Mouse (Mus musculus) liver, postnatal 0 days (tissue): ENCODE data around the gene Odf3l2. TPM values are rescaled to one million over a fixed set of nuclear protein-coding genes. Genes with fewer than 3 reads are reported as not detected.
A peak's percentile ranks its signal among the peaks of the same experiment; 100 is the strongest.

Experiments used
- ATAC-seq: fragments of 200-750 bp; cut with Nextera tagmentation; 2 replicates; pipeline ENCODE4 v1.8.0; 2017; ENCODE audit warnings: mild to moderate bottlenecking, moderate library complexity
- DNase-seq: peaks from one replicate; pipeline ENCODE4 v3.0.0-alpha.2; 2016
- H3K27ac ChIP-seq: fragments of 300-500 bp; sonication (generic); 2 replicates; pipeline ENCODE4 v1.5.1; 2014; ENCODE audit warnings: antibody characterized with exemption, moderate library complexity, mild to moderate bottlenecking, low read depth
- H3K27me3 ChIP-seq: fragments of 300-500 bp; sonication (generic); 2 replicates; pipeline ENCODE4 v1.6.1; 2014; ENCODE audit warnings: low read length, control low read depth, mixed read lengths; ENCODE audit not compliant: insufficient read depth
- H3K36me3 ChIP-seq: fragments of 300-500 bp; sonication (generic); replicated peaks from 2 replicates; pipeline ENCODE4 v1.6.1; 2014; ENCODE audit warnings: mild to moderate bottlenecking, control low read depth, low read length, moderate library complexity, mixed read lengths; ENCODE audit not compliant: insufficient read depth
- H3K4me1 ChIP-seq: fragments of 300-500 bp; sonication (generic); 2 replicates; pipeline ENCODE4 v1.6.1; 2014; ENCODE audit warnings: antibody characterized with exemption, mild to moderate bottlenecking, control low read depth; ENCODE audit not compliant: insufficient read depth
- H3K4me2 ChIP-seq: fragments of 300-500 bp; sonication (generic); 2 replicates; pipeline ENCODE4 v1.6.1; 2014; ENCODE audit warnings: low read depth, mild to moderate bottlenecking, low read length, moderate library complexity, mixed read lengths
- H3K4me3 ChIP-seq: fragments of 300-500 bp; sonication (generic); 2 replicates; pipeline ENCODE4 v1.5.1; 2014; ENCODE audit warnings: low read depth, low read length
- H3K9ac ChIP-seq: fragments of 300-500 bp; sonication (generic); replicated peaks from 2 replicates; pipeline ENCODE4 v1.6.1; 2014; ENCODE audit warnings: mild to moderate bottlenecking, moderate library complexity
- H3K9me3 ChIP-seq: fragments of 300-500 bp; sonication (generic); 2 replicates; pipeline ENCODE4 v1.6.1; 2016; ENCODE audit warnings: mild to moderate bottlenecking, control low read depth, low read length, mixed read lengths
- CTCF ChIP-seq: sonication (generic); IDR thresholded peaks from 2 replicates; pipeline ENCODE4 v1.5.1; 2016; ENCODE audit warnings: antibody characterized with exemption, low read depth
- EP300 ChIP-seq: IDR thresholded peaks from 2 replicates; pipeline ENCODE4 v1.6.1; 2016; ENCODE audit warnings: antibody characterized with exemption, low read depth, mild to moderate bottlenecking
- WGBS: fragments of 180-500 bp; shearing (Covaris S2); extraction: QIAGEN DNeasy Blood & Tissue Kit; methylation state at CpG from one replicate; pipeline ENCODE4 v1.1.7; 2014; ENCODE audit not compliant: insufficient replicate concordance; 5-methylcytosine and 5-hydroxymethylcytosine counted together
- polyA plus RNA-seq: library from polyadenylated mRNA; unstranded; fragments of >200 nt; fragmentation: Nextera tagmentation; extraction: Ambion mirVana; gene quantifications from 2 replicates; pipeline ENCODE4 v1.2.1, GENCODE M21; 2015

Odf3l2 gene
- polyA plus RNA-seq, 1 experiment from 2014 or later, result not detected

DNA sequence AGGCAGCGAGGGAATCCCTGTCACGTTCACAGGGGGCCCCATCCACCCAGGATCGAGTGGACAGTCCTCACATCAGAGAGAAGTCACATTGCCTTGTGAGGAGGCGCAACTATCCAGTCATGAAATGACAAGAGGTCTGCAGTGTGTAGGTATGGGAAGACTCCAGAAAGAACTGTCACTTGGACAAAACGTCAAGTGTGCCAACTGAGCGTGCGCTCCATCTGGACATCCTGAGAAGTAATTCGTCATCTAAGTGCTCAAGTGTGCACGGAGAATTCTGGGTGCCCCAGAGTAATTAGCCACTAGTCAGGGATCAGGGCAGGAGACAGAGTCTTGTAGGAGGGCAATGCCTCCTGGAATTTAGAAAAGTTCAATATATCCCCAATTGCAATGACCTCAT lies 20.1 kb downstream of the Odf3l2 start:
- ATAC-seq (no peak), DNase-seq (no peak)
- no peak overlapping the region for H3K4me3 ChIP-seq
- H3K36me3 ChIP-seq, result no peaks in the 10 kb centered on the region
- no peaks in the 10 kb centered on the region for H3K27me3 ChIP-seq
- no peak for TF ChIP-seq EP300
- TF ChIP-seq CTCF, result no peak
- WGBS, result 70% methylated on average over 9 of the region's 9 CpGs
- H3K9ac ChIP-seq, result no peak overlapping the region
- no peaks in the 10 kb centered on the region for H3K4me1 ChIP-seq
- no peaks in the 10 kb centered on the region for H3K9me3 ChIP-seq
- no peak overlapping the region for H3K27ac ChIP-seq
- H3K4me2 ChIP-seq, result no peak overlapping the region

DNA sequence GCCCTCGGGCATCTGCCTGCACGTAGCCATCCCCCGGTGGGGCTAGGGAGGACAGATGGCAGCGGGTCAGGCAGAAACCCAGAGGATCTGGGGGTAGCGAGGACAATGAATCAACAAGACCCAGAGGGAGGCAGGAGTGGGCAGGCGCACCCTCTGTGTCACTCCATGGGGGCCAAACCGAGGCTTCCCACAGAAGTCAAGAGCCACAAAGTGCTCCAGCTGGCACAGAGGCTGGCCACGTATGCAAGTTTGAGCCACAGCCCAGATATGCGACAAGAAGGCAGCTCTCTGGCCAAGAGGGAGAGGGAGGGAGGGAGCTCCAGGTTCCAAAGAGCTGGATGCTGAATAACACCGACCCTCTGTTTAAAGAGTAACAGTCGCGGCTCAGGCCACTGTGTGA lies 21.6 kb downstream of the Odf3l2 start:
- no peak for TF ChIP-seq CTCF
- TF ChIP-seq EP300, result no peak
- Histone ChIP-seq H3K4me1 (no peaks in the 10 kb centered on the region), H3K27me3 (0 out of 2 replicates have a peak, but pooled peaks cover 1% of the 10 kb centered on the region), H3K9ac (no peak overlapping the region), H3K36me3 (no peaks in the 10 kb centered on the region), H3K27ac (no peak overlapping the region), H3K9me3 (no peaks in the 10 kb centered on the region), H3K4me3 (no peak overlapping the region), H3K4me2 (no peak overlapping the region)
- 71% methylated on average over 12 of the region's 12 CpGs for WGBS
- ATAC-seq (no peak), DNase-seq (no peak)

DNA sequence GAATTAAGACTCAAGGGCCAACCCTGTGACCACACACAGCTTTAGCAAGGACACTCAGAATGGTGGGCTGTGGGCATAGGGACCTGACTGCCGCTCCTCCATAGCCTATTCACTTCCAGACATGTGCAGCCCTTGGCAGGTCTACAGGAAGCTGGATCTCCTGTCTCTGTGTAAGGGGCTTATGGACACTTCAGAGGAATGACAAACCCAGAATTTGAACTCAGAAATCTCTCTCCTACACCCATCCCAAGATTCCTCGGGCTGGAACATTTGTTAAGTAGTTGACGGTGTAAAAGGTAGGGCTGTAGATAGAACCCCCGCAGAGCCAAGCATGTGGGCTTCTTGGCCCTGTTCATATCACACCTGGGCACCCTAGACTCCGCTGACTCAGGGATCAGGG lies 29.2 kb downstream of the Odf3l2 start:
- Histone ChIP-seq H3K4me3 (no peak overlapping the region), H3K4me1 (peaks cover 8% of the 10 kb centered on the region; the same call in 1 of the 2 replicates), H3K27ac (no peak overlapping the region), H3K9ac (no peak overlapping the region), H3K36me3 (no peaks in the 10 kb centered on the region), H3K9me3 (no peaks in the 10 kb centered on the region), H3K4me2 (no peak overlapping the region), H3K27me3 (peaks cover 28% of the 10 kb centered on the region)
- no peak for DNase-seq
- 84% methylated on average over 5 of the region's 5 CpGs for WGBS
- TF ChIP-seq EP300, result no peak
- no peak for TF ChIP-seq CTCF
- ATAC-seq, result no peak

DNA sequence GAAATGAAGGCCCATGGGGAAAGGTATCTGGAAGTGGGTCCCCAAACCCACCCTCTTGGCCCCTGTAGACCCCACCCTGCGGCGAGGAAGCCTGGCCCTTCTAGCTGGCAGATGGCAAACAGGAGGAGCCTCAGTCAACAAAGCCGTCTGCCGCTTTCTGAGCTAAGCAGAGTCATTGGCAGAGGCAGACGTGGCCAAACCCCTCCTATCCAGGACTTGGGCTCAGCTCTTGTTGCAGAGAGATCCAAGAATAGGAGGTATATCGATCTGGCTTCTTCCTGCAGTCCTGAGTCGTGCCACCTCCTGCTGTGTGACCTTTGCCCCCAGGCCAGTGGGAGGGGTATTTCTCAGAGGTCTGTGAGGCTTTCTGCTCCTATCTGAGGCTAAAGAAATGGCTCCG lies 29.7 kb downstream of the Odf3l2 start:
- 14% methylated on average over 8 of the region's 8 CpGs for WGBS
- Histone ChIP-seq H3K4me2 (no peak overlapping the region), H3K36me3 (no peaks in the 10 kb centered on the region), H3K4me3 (no peak overlapping the region), H3K4me1 (peaks cover 8% of the 10 kb centered on the region; the same call in 1 of the 2 replicates), H3K9ac (no peak overlapping the region), H3K9me3 (no peaks in the 10 kb centered on the region), H3K27ac (no peak overlapping the region), H3K27me3 (peaks cover 33% of the 10 kb centered on the region)
- TF ChIP-seq EP300 (no peak), CTCF (no peak)
- no peak for ATAC-seq
- DNase-seq, result no peak

DNA sequence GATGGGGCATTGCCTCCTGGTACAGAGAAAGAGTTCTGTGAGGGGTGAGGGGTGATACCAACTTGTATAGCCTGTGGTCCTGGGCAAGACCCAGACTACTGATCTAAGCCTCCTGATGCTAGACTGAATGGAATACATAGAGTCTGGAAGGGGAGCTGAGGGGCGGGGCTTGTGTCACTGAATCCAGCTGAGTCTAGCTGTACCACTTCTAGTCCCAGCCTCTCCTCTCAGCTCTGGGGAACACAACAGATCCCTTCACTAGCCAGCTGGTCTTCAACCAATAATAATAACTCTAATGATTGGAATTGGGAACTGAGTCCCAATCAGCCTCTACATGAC lies 31.3 kb downstream of the Odf3l2 start:
- DNase-seq (no peak), ATAC-seq (no peak)
- Histone ChIP-seq H3K27ac (no peak overlapping the region), H3K4me2 (no peak overlapping the region; the same call in 1 of the 2 replicates), H3K9ac (no peak overlapping the region), H3K36me3 (no peaks in the 10 kb centered on the region), H3K27me3 (peaks cover 35% of the 10 kb centered on the region), H3K9me3 (no peaks in the 10 kb centered on the region), H3K4me3 (no peak overlapping the region), H3K4me1 (peaks cover 8% of the 10 kb centered on the region; the same call in 1 of the 2 replicates)
- TF ChIP-seq CTCF (no peak), EP300 (no peak)
- 73% methylated on average over 1 of the region's 1 CpGs for WGBS

DNA sequence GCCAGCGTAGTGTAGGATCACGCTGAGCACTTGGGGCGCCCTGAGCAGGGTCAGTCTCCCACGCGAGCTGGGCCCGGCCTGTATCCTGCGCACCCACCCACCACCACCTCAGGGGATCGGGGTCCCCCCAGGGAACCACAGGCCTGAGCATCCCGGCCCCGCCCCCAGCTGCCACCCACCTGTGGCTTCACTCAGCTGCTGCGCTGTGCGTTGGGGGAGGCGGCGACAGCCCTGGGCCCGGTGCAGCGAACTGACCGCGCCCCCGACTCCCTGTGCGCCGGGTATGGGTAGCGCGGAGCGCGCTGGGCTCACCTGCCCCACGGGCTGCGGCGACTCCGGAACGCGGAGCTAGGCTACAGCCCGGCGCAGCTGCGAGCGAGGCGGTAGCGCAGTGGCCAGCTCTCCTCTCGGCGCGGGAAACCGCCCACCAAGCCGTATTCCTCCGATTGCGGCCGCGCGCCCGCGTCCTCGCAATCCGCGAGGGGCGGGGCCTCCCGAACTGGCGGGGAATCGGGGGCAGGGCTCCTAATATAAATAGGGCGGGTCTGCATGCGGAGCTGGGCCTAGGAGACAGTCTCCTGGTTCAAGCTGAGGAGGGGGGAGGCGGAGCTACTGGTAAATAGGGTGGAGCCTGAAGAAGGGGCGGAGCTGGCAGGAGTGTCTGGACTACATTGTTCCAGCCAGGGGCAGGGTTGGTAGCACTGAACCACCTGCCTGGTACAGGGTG lies 31.8 kb downstream of the Odf3l2 start, which contains the start of gene C2cd4c:
C2cd4c (minus strand) TSS at position 448 of the 727 bp plus-strand sequence.
- Histone ChIP-seq H3K27ac (no peak within 1 kb of the TSS), H3K9ac (peak within 1 kb of the TSS; percentile 44), H3K4me2 (peak within 1 kb of the TSS; percentile 86), H3K4me3 (peak within 1 kb of the TSS; percentile 53), H3K4me1 (peaks cover 8% of the 10 kb centered on the region; the same call in 1 of the 2 replicates), H3K27me3 (peaks cover 32% of the 10 kb centered on the region), H3K9me3 (no peaks in the 10 kb centered on the region), H3K36me3 (no peaks in the 10 kb centered on the region)
- under 1% methylated on average over 52 of the region's 60 CpGs for WGBS
- peak; percentile 56 for DNase-seq
- ATAC-seq, result peak; percentile 79
- TF ChIP-seq EP300, result no peak
